Mouse (Mus musculus) CH12.LX (cell line): ENCODE measurements around the gene Pawr. TPM values are rescaled to one million over a fixed set of nuclear protein-coding genes. Genes with fewer than 3 reads are reported as not detected.

ENCODE experiments used
- DNase-seq: peaks from one replicate; pipeline ENCODE4 v3.0.0-alpha.2; 2013; ENCODE audit errors: extremely low read depth
- H3K27ac ChIP-seq: 2 replicates; pipeline ENCODE4 v1.5.1; 2012; ENCODE audit warnings: low read depth, mild to moderate bottlenecking, control low read depth, moderate library complexity; ENCODE audit not compliant: insufficient read depth
- H3K27me3 ChIP-seq: replicated peaks from 2 replicates; pipeline ENCODE3; 2012; ENCODE audit warnings: inconsistent platforms
- H3K36me3 ChIP-seq, 2 experiments: replicated peaks in 1 of 2; 2 replicates each; pipeline versions ENCODE3 to v1.6.1; 2012; ENCODE audit warnings: inconsistent platforms in 1 of 2, low read length in 1 of 2, mild to moderate bottlenecking in 1 of 2, mixed read lengths in 1 of 2, moderate library complexity in 1 of 2; ENCODE audit not compliant: control insufficient read depth in 1 of 2, insufficient read depth in 1 of 2
- H3K4me1 ChIP-seq, 2 experiments: 2 replicates each; pipeline ENCODE4 v1.6.1; 2012; ENCODE audit warnings: inconsistent platforms in 1 of 2, moderate library complexity in 1 of 2; ENCODE audit not compliant: insufficient read depth in 2 of 2, control insufficient read depth in 1 of 2
- H3K4me2 ChIP-seq: 2 replicates; pipeline ENCODE4 v1.6.1; 2012; ENCODE audit warnings: low read depth, mild to moderate bottlenecking, control low read depth; ENCODE audit not compliant: poor library complexity, insufficient read depth, severe bottlenecking
- H3K4me3 ChIP-seq, 3 experiments: fragments of 150-350 bp in 1 of 3; sonication (generic) in 1 of 3; replicated peaks in 1 of 3; 2 replicates each; pipeline versions ENCODE3 to v1.5.1; 2011 to 2012; ENCODE audit warnings: low read depth in 2 of 3, low read length in 2 of 3, mild to moderate bottlenecking in 2 of 3, moderate library complexity in 2 of 3, control low read depth in 1 of 3, improper control_type of control experiment in 1 of 3, inconsistent platforms in 1 of 3, mixed read lengths in 1 of 3; ENCODE audit not compliant: poor library complexity in 1 of 3
- H3K79me2 ChIP-seq: replicated peaks from 2 replicates; pipeline ENCODE4 v1.6.1; 2012; ENCODE audit warnings: mild to moderate bottlenecking, moderate library complexity; ENCODE audit not compliant: control insufficient read depth, poor library complexity, insufficient read depth, severe bottlenecking; ENCODE audit errors: extremely low read depth
- H3K9ac ChIP-seq: 2 replicates; pipeline ENCODE4 v1.6.1; 2012; ENCODE audit warnings: low read depth, mild to moderate bottlenecking, control low read depth, moderate library complexity; ENCODE audit not compliant: insufficient read depth
- H3K9me3 ChIP-seq: replicated peaks from 2 replicates; pipeline ENCODE3; 2012; ENCODE audit warnings: low read length, inconsistent platforms, mixed read lengths
- BHLHE40 ChIP-seq: IDR thresholded peaks from 2 replicates; pipeline ENCODE4 v1.6.1; 2011; ENCODE audit warnings: mild to moderate bottlenecking, low read depth, low read length, improper control_type of control experiment
- CHD1 ChIP-seq: IDR thresholded peaks from 2 replicates; pipeline ENCODE4 v1.6.1; 2012; ENCODE audit warnings: low read depth, low read length, improper control_type of control experiment, inconsistent platforms
- CHD2 ChIP-seq: IDR thresholded peaks from 2 replicates; pipeline ENCODE4 v1.6.1; 2011; ENCODE audit warnings: low read length, improper control_type of control experiment
- CTCF ChIP-seq, 2 experiments: IDR thresholded peaks in 1 of 2; conservative IDR thresholded peaks in 1 of 2; 2 replicates each; pipeline ENCODE4 v1.5.1; 2011 to 2012; ENCODE audit warnings: low read depth in 2 of 2, low read length in 2 of 2, improper control_type of control experiment in 1 of 2, inconsistent platforms in 1 of 2, mild to moderate bottlenecking in 1 of 2, moderate library complexity in 1 of 2
- ELF1 ChIP-seq: IDR thresholded peaks from 2 replicates; pipeline ENCODE4 v1.6.1; 2014; ENCODE audit warnings: low read depth, mild to moderate bottlenecking, inconsistent platforms, low read length, improper control_type of control experiment
- EP300 ChIP-seq: IDR thresholded peaks from 2 replicates; pipeline ENCODE4 v1.6.1; 2011; ENCODE audit warnings: low read length, improper control_type of control experiment
- ETS1 ChIP-seq: conservative IDR thresholded peaks from 2 replicates; pipeline ENCODE4 v1.6.1; 2012; ENCODE audit warnings: low read depth, mild to moderate bottlenecking, inconsistent platforms, low read length, improper control_type of control experiment, moderate library complexity
- JUN ChIP-seq: IDR thresholded peaks from 2 replicates; pipeline ENCODE4 v1.6.1; 2011; ENCODE audit warnings: low read depth, mild to moderate bottlenecking, low read length, improper control_type of control experiment, moderate library complexity; ENCODE audit not compliant: insufficient read depth
- MEF2A ChIP-seq: IDR thresholded peaks from 2 replicates; pipeline ENCODE4 v1.6.1; 2014; ENCODE audit warnings: low read depth, mild to moderate bottlenecking, inconsistent platforms, low read length, improper control_type of control experiment, borderline replicate concordance
- NRF1 ChIP-seq: IDR thresholded peaks from 2 replicates; pipeline ENCODE4 v1.6.1; 2014; ENCODE audit warnings: low read depth, mild to moderate bottlenecking, inconsistent platforms, low read length, improper control_type of control experiment, moderate library complexity
- RCOR1 ChIP-seq: conservative IDR thresholded peaks from 2 replicates; pipeline ENCODE4 v1.6.1; 2012; ENCODE audit warnings: low read depth, mild to moderate bottlenecking, inconsistent platforms, low read length, improper control_type of control experiment
- TBP ChIP-seq: conservative IDR thresholded peaks from 2 replicates; pipeline ENCODE4 v1.6.1; 2011; ENCODE audit warnings: low read depth, low read length, improper control_type of control experiment
- USF1 ChIP-seq: IDR thresholded peaks from 2 replicates; pipeline ENCODE4 v1.6.1; 2014; ENCODE audit warnings: low read depth, mild to moderate bottlenecking, inconsistent platforms, low read length, improper control_type of control experiment
- USF2 ChIP-seq: conservative IDR thresholded peaks from 2 replicates; pipeline ENCODE4 v1.6.1; 2011; ENCODE audit warnings: low read depth, low read length, improper control_type of control experiment
- ZKSCAN1 ChIP-seq: IDR thresholded peaks from 2 replicates; pipeline ENCODE4 v1.6.1; 2012; ENCODE audit warnings: low read depth, inconsistent platforms, low read length, improper control_type of control experiment, borderline replicate concordance
- ZMIZ1 ChIP-seq: IDR thresholded peaks from 2 replicates; pipeline ENCODE4 v1.6.1; 2012; ENCODE audit warnings: low read depth, mild to moderate bottlenecking, inconsistent platforms, low read length, improper control_type of control experiment
- dilution Hi-C: fragments of 300-500 bp; cut with MboI; formaldehyde crosslinking; loops from 2 replicates; pipeline ENCODE4 v1.14.3; 2020; ENCODE audit warnings: low sequenced_read_pairs; ENCODE audit not compliant: extremely low pct_unique_long_range_greater_than_20kb, extremely low pct_ligation_motif_present
- in situ Hi-C: fragments of 300-500 bp; cut with MboI; formaldehyde crosslinking; loops from 3 replicates; pipeline ENCODE4 v1.14.3; 2019; ENCODE audit warnings: low sequenced_read_pairs, low pct_ligation_motif_present, low pct_unique_long_range_greater_than_20kb, mixed read lengths
- polyA plus RNA-seq: library from polyadenylated mRNA; unstranded; fragments of >175 nt; gene quantifications from 2 replicates; pipeline ENCODE4 v1.2.1, GENCODE M21; 2012; ENCODE audit warnings: low read depth; ENCODE audit not compliant: insufficient read length
- total RNA-seq, 2 experiments: library from RNA; depleted of rRNA; stranded (reverse); fragments of 300-350 nt in 1 of 2; fragments of >200 nt in 1 of 2; gene quantifications; 2 replicates each; pipeline ENCODE4 v1.2.3; 2012 to 2014

The Pawr gene
- total and polyA plus RNA-seq, 3 experiments = not detected

DNA sequence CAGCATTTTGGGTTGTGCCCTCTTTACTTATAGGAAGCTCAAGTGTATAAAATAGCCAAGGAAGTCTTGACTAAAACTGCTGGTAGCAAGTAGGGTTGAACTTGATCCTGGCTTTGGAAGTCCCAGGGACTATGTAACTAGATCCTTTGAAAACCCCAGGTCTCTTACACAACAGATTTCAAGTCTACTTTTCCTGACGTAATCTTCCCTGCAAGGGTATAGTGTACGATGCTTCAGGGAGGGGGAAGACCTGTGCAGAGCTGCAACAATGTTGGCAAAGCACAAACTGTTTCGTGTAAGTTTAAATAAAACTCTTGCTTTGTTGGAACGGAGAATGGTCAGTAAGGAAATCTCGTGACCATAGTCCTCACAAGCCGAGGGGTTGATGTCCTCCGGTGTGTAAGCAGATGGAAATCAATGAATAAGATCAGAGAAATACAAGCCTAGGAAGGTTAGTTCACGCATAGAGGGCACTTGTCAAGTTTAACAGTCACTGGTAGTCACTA is 56.5 kb downstream of the Pawr start:
- no peaks in the 10 kb centered on the region for H3K4me1 ChIP-seq
- TF ChIP-seq CTCF (conservative IDR thresholded peaks at IDR 0.05 in 1 of 2, IDR thresholded peaks at IDR 0.05 in 1 of 2; ENCODE audit: low read depth in 2 of 2, low read length in 2 of 2) = no peak
- TF ChIP-seq TBP = no peak
- TF ChIP-seq CHD1 = no peak
- no peak for TF ChIP-seq NRF1
- TF ChIP-seq ETS1 = no peak
- no peak for TF ChIP-seq ZMIZ1
- no peaks in the 10 kb centered on the region for H3K79me2 ChIP-seq
- H3K4me3 ChIP-seq = no peak overlapping the region
- H3K4me2 ChIP-seq = no peak overlapping the region
- H3K27me3 ChIP-seq = no peaks in the 10 kb centered on the region
- dilution Hi-C loops (no loop called here), in situ Hi-C loops (no loop called here)
- no peaks in the 10 kb centered on the region for H3K36me3 ChIP-seq
- DNase-seq = no peak
- no peaks in the 10 kb centered on the region for H3K9me3 ChIP-seq
- H3K27ac ChIP-seq = no peak overlapping the region
- H3K9ac ChIP-seq = no peak overlapping the region

DNA sequence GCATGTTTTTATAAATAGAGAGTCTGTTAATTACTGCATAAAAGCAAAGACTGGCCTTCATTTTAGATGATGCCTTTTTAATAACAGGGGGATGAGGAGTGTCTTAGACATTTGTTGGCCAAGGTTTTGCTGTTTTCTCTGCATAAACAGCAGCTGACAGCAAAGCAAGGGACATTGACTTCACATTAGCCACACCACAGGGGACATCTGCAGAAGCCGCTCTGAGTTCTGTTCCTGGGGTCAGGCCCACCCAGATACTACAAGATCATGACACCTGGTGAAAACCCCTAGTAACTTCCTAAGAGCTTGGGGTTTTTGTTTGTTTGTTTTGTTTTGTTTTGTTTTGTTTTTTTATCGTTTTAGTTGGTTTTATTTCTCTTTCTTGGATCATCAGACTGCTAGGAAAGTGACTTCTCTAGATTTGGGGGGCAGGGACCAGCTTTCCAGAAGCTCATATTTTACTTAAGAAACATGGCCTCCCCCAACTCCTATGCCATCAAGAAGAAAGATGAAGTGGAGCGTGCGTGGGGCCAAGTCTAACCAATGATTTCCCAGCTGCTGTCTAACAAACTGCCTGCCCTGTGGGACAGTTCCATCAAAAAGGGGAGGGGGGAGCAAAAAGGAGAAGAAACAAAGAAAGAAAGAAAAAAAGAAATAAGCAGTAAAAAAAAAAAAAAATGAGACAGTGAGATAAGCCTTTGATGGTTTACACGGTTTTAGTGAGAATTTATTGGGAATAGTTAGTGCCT is 57.4 kb downstream of the Pawr start:
- no peaks in the 10 kb centered on the region for H3K36me3 ChIP-seq
- H3K4me3 ChIP-seq = no peak overlapping the region
- no peaks in the 10 kb centered on the region for H3K4me1 ChIP-seq
- no peaks in the 10 kb centered on the region for H3K9me3 ChIP-seq
- no peak overlapping the region for H3K9ac ChIP-seq
- no peak overlapping the region for H3K27ac ChIP-seq
- DNase-seq = no peak
- H3K4me2 ChIP-seq = no peak overlapping the region
- H3K27me3 ChIP-seq = no peaks in the 10 kb centered on the region
- no peak for TF ChIP-seq BHLHE40
- TF ChIP-seq USF2 = no peak
- no peak for TF ChIP-seq JUN
- no peak for TF ChIP-seq USF1
- TF ChIP-seq EP300 = no peak
- TF ChIP-seq CHD2 = no peak
- TF ChIP-seq ZKSCAN1 = no peak
- no peak for TF ChIP-seq ELF1
- no peak for TF ChIP-seq RCOR1
- no peak for TF ChIP-seq MEF2A
- dilution Hi-C loops = no loop called here
- in situ Hi-C loops = no loop called here
- H3K79me2 ChIP-seq = no peaks in the 10 kb centered on the region
